Mouse (Mus musculus) heart, embryonic 12.5 days (tissue): Measurements from ENCODE around the gene Idh3a. TPM values are rescaled to one million over a fixed set of nuclear protein-coding genes. Genes with fewer than 3 reads are reported as not detected.
"Not testable (repeated sequence)": the region's sequence is repeated elsewhere in the genome, so short reads cannot be mapped to it uniquely, and the experiment has no call there.

Experiments
- ATAC-seq: fragments of 200-750 bp; cut with Nextera tagmentation; 2 replicates; pipeline ENCODE4 v1.8.0; 2017; ENCODE audit warnings: moderate TSS enrichment, moderate library complexity; ENCODE audit not compliant: insufficient number of reproducible peaks, low FRiP score
- H3K27ac ChIP-seq: fragments of 300-500 bp; sonication (generic); 2 replicates; pipeline ENCODE4 v1.5.1; 2016; ENCODE audit warnings: mild to moderate bottlenecking, moderate library complexity; ENCODE audit not compliant: poor library complexity, severe bottlenecking
- H3K27me3 ChIP-seq: fragments of 300-500 bp; sonication (generic); replicated peaks from 2 replicates; pipeline ENCODE4 v1.6.1; 2016; ENCODE audit warnings: mild to moderate bottlenecking, moderate library complexity
- H3K36me3 ChIP-seq: fragments of 300-500 bp; sonication (generic); 2 replicates; pipeline ENCODE4 v1.6.1; 2016; ENCODE audit warnings: mild to moderate bottlenecking, moderate library complexity
- H3K4me1 ChIP-seq: fragments of 300-500 bp; sonication (generic); replicated peaks from 2 replicates; pipeline ENCODE4 v1.6.1; 2016; ENCODE audit warnings: mild to moderate bottlenecking
- H3K4me2 ChIP-seq: fragments of 300-500 bp; sonication (generic); 2 replicates; pipeline ENCODE4 v1.6.1; 2016; ENCODE audit warnings: mild to moderate bottlenecking, moderate library complexity
- H3K4me3 ChIP-seq: fragments of 300-500 bp; sonication (generic); 2 replicates; pipeline ENCODE4 v1.5.1; 2016; ENCODE audit warnings: mild to moderate bottlenecking
- H3K9ac ChIP-seq: fragments of 300-500 bp; sonication (generic); 2 replicates; pipeline ENCODE4 v1.6.1; 2016; ENCODE audit warnings: mild to moderate bottlenecking, moderate library complexity
- H3K9me3 ChIP-seq: fragments of 300-500 bp; sonication (generic); replicated peaks from 2 replicates; pipeline ENCODE4 v1.6.1; 2016; ENCODE audit warnings: mild to moderate bottlenecking, moderate library complexity
- WGBS: fragments of 180-500 bp; shearing (Covaris S2); methylation state at CpG from one replicate; pipeline ENCODE4 v1.1.7; 2016; 5-methylcytosine and 5-hydroxymethylcytosine counted together
- polyA plus RNA-seq: library from polyadenylated mRNA; unstranded; fragments of >200 nt; fragmentation: Nextera tagmentation; extraction: Ambion mirVana; gene quantifications from 2 replicates; pipeline ENCODE4 v1.2.1, GENCODE M21; 2016

Gene Idh3a
- polyA plus RNA-seq, 1 experiment from 2014 or later: 457 TPM

DNA sequence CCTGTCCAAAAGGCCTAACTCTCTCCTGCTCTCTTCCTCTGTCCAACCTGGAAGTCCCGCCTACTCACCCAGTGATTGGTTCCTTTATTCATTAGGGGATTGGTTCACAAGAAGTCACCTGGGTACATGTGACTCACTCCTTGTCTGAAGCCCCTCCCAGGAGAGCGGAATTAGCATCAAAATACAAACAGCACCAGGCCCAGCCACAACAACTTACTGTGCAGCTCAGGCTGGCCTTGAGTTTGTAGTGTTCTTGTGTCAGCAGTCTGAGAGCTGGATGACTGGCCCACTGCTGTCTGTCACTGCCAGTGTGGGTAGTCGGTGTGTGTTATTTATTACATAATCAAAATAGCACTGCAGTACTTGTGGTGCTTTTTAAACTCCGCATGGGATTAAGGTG lies 7.5 kb downstream of the Idh3a start:
- Histone ChIP-seq H3K4me1 (peaks cover 35% of the 10 kb centered on the region), H3K36me3 (peaks cover 88% of the 10 kb centered on the region)
- H3K4me3 ChIP-seq, ATAC-seq, H3K9ac ChIP-seq, H3K27ac ChIP-seq, H3K9me3 ChIP-seq, H3K4me2 ChIP-seq, H3K27me3 ChIP-seq: not testable (repeated sequence)
- WGBS: 83% methylated on average over 4 of the region's 4 CpGs

- Histone ChIP-seq H3K27me3 (no peaks in the 10 kb centered on the region), H3K4me1 (peaks cover 34% of the 10 kb centered on the region), H3K27ac (peak overlapping the region; percentile 65), H3K9me3 (no peaks in the 10 kb centered on the region), H3K4me3 (no peak overlapping the region), H3K36me3 (peaks cover 93% of the 10 kb centered on the region), H3K4me2 (no peak overlapping the region; the same call in 1 of the 2 replicates), H3K9ac (0 out of 2 replicates have a peak overlapping the region, but pooled peaks have one; percentile 14)
- no peak for ATAC-seq
- 65% methylated on average over 15 of the region's 15 CpGs for WGBS
These were observed 10.8 kb downstream of the Idh3a start for GRCm38 (mm10) chr9:54596752-54597465.

- no peak for ATAC-seq
- H3K27me3 ChIP-seq: no peaks in the 10 kb centered on the region
- peaks cover 78% of the 10 kb centered on the region for H3K36me3 ChIP-seq
- H3K4me1 ChIP-seq: peaks cover 6% of the 10 kb centered on the region; the same call in 1 of the 2 replicates
- no peaks in the 10 kb centered on the region for H3K9me3 ChIP-seq
- 71% methylated on average over 2 of the region's 2 CpGs for WGBS
- H3K27ac ChIP-seq: no peak overlapping the region
- no peak overlapping the region for H3K4me2 ChIP-seq
- no peak overlapping the region for H3K4me3 ChIP-seq
- H3K9ac ChIP-seq: no peak overlapping the region
These were observed 16.3 kb downstream of the Idh3a start for GRCm38 (mm10) chr9:54602386-54602785.

GRCm38 (mm10) chr9:54602916-54603315 lies 16.8 kb downstream of the Idh3a start:
- ATAC-seq: no peak
- 85% methylated on average over 7 of the region's 7 CpGs for WGBS
- Histone ChIP-seq H3K27ac (no peak overlapping the region), H3K4me3 (no peak overlapping the region), H3K4me2 (no peak overlapping the region), H3K9ac (no peak overlapping the region), H3K9me3 (no peaks in the 10 kb centered on the region), H3K4me1 (peaks cover 2% of the 10 kb centered on the region; the same call in 1 of the 2 replicates), H3K27me3 (no peaks in the 10 kb centered on the region), H3K36me3 (peaks cover 73% of the 10 kb centered on the region)

DNA sequence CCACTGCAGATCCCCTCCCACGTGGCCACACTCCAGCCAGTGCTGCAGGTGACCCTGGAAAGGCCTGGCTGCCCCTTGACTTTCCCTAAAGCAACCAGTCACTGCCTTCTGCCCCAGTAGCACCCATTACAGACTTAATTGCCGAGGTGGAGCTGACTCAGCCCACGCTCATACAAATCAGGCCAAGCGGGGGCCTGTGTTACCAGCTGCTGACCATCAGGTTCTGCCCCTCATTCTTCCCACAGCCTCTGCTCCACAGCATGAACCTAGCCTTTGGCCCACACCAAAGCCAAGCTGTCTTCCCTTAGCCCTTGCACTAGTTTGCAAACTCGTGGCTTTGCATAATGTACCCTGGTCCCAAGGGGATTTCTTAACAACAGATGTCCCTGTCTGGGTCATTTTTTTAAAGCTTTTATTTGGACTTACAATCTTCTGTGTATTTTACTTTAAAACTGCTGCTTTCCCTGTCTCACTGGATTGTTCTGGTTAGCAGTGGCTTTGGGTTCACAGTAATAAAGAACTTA lies 18.1 kb downstream of the Idh3a start:
- Histone ChIP-seq H3K9me3 (no peaks in the 10 kb centered on the region), H3K4me3 (no peak overlapping the region), H3K36me3 (peaks cover 60% of the 10 kb centered on the region), H3K27me3 (no peaks in the 10 kb centered on the region), H3K9ac (no peak overlapping the region), H3K4me1 (no peaks in the 10 kb centered on the region), H3K4me2 (no peak overlapping the region), H3K27ac (no peak overlapping the region)
- 76% methylated on average over 5 of the region's 5 CpGs for WGBS
- no peak for ATAC-seq

- no peaks in the 10 kb centered on the region for H3K4me1 ChIP-seq
- no peaks in the 10 kb centered on the region for H3K9me3 ChIP-seq
- no peak overlapping the region for H3K4me2 ChIP-seq
- no peaks in the 10 kb centered on the region for H3K27me3 ChIP-seq
- no peak overlapping the region for H3K9ac ChIP-seq
- ATAC-seq: no peak
- WGBS: 53% methylated on average over 4 of the region's 4 CpGs
- no peak overlapping the region for H3K4me3 ChIP-seq
- H3K27ac ChIP-seq: no peak overlapping the region
- H3K36me3 ChIP-seq: peaks cover 53% of the 10 kb centered on the region
These were observed 18.8 kb downstream of the Idh3a start for GRCm38 (mm10) chr9:54604886-54605285.

DNA sequence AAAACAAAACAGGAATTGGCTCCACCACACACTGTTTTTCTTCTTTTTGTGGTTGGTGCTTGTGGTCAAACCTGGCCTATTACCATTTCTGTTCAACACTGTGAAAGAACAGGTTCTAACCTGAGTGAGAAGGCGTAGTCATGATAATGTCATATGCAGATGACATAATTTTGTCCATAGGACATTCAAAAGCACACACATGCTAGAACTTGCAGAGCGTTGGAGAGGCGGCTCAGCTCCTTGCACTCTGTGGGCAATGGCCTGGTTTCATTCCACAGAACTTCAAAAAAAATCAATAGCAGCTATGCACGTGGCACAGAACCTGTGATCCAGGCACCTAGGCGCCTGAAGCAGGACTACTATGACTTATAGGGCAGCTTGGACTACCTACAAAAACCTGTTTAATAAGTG lies 26.7 kb downstream of the Idh3a start:
- 80% methylated on average over 5 of the region's 5 CpGs for WGBS
- H3K4me2 ChIP-seq: no peak overlapping the region
- no peak overlapping the region for H3K27ac ChIP-seq
- no peaks in the 10 kb centered on the region for H3K27me3 ChIP-seq
- peaks cover 2% of the 10 kb centered on the region; the same call in 1 of the 2 replicates for H3K4me1 ChIP-seq
- H3K4me3 ChIP-seq: no peak overlapping the region
- no peak for ATAC-seq
- H3K9ac ChIP-seq: no peak overlapping the region
- no peaks in the 10 kb centered on the region for H3K36me3 ChIP-seq
- no peaks in the 10 kb centered on the region for H3K9me3 ChIP-seq

GRCm38 (mm10) chr9:54614182-54614850 lies 28.2 kb downstream of the Idh3a start:
- WGBS: 48% methylated on average over 13 of the region's 13 CpGs
- peaks cover 2% of the 10 kb centered on the region; the same call in 1 of the 2 replicates for H3K4me1 ChIP-seq
- no peak overlapping the region for H3K4me2 ChIP-seq
- no peak overlapping the region for H3K4me3 ChIP-seq
- no peak overlapping the region for H3K27ac ChIP-seq
- no peaks in the 10 kb centered on the region for H3K27me3 ChIP-seq
- H3K36me3 ChIP-seq: no peaks in the 10 kb centered on the region
- H3K9me3 ChIP-seq: no peaks in the 10 kb centered on the region
- ATAC-seq: no peak
- no peak overlapping the region for H3K9ac ChIP-seq

- no peak overlapping the region for H3K4me3 ChIP-seq
- WGBS: 83% methylated on average over 5 of the region's 5 CpGs
- no peak overlapping the region for H3K4me2 ChIP-seq
These were observed 41.1 kb downstream of the Idh3a start for GRCm38 (mm10) chr9:54627240-54627639.

DNA sequence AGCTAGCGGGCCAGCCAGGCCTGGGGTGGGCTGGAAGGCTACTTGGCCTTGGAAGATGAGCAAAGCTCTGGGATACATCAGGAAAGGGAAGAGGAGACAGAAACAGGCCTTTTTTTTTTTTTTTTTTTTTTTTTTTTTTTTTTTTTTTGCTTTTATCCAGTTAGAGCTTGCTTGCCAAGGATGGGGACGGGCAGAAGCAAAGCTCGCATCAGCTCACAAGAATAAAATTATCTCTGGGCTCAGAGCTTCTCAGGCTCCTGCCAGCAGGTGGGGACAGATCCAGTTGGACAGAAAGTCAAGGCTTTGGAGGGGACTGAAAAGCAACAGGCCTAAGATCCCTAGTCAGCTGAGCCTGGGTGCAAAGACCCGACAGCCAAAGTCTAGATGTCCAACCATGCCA lies 42.6 kb downstream of the Idh3a start:
- Histone ChIP-seq H3K36me3 (no peaks in the 10 kb centered on the region), H3K9ac (no peak overlapping the region), H3K27ac (no peak overlapping the region), H3K9me3 (no peaks in the 10 kb centered on the region), H3K4me1 (peaks cover under 1% of the 10 kb centered on the region; the same call in 1 of the 2 replicates), H3K4me2 (no peak overlapping the region), H3K27me3 (no peaks in the 10 kb centered on the region), H3K4me3 (no peak overlapping the region)
- ATAC-seq: no peak
- 77% methylated on average over 4 of the region's 4 CpGs for WGBS

More at GRCm38 (mm10) chr9:54627240-54627639, 41.1 kb downstream of the Idh3a start:
- Histone ChIP-seq H3K9ac (no peak overlapping the region), H3K9me3 (no peaks in the 10 kb centered on the region), H3K27ac (no peak overlapping the region), H3K27me3 (no peaks in the 10 kb centered on the region), H3K4me1 (no peaks in the 10 kb centered on the region), H3K36me3 (no peaks in the 10 kb centered on the region)
- no peak for ATAC-seq

- Histone ChIP-seq H3K4me3 (no peak overlapping the region), H3K4me1 (peaks cover 8% of the 10 kb centered on the region), H3K27me3 (no peaks in the 10 kb centered on the region), H3K36me3 (no peaks in the 10 kb centered on the region), H3K27ac (no peak overlapping the region), H3K9me3 (no peaks in the 10 kb centered on the region), H3K4me2 (no peak overlapping the region), H3K9ac (no peak overlapping the region)
- no peak for ATAC-seq
- WGBS: 70% methylated on average over 5 of the region's 5 CpGs
These were observed 43.6 kb downstream of the Idh3a start for GRCm38 (mm10) chr9:54629613-54630261.
